Mouse (Mus musculus) brain, adult 2 months (tissue): ENCODE measurements around the gene Adamts5.

Source experiments
- DNase-seq: peaks from one replicate; pipeline ENCODE4 v3.0.0; 2011; ENCODE audit warnings: low read depth, low spot score

The Adamts5 gene

DNA sequence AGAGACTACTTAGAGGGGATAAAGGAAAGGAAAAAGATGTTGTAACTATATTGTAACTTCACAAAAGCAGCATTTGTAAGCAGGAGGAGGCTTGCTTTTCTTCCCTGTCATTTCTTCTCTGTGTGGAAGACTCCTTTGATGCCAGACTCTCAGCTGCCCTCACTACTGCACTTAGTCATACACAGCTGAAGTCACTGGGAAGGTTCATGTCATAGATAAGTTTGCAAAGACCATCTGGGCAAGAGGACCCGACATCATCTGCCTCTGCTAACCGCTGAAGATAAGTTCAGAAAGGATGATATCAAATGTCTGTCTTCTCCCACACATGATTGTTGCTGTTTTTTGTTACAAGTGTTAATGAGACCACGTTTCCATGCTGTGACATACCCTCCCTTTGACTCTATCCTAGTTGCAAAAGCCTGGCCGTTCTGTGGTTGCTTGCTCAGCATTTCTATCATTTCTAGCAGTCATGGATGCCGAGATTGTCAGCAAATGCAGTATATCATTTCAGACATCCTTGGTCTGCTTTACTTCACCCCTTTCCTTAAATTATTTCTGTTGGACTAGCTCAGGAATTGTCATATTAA lies 79.2 kb downstream of the Adamts5 start:
- no peak for DNase-seq

DNA sequence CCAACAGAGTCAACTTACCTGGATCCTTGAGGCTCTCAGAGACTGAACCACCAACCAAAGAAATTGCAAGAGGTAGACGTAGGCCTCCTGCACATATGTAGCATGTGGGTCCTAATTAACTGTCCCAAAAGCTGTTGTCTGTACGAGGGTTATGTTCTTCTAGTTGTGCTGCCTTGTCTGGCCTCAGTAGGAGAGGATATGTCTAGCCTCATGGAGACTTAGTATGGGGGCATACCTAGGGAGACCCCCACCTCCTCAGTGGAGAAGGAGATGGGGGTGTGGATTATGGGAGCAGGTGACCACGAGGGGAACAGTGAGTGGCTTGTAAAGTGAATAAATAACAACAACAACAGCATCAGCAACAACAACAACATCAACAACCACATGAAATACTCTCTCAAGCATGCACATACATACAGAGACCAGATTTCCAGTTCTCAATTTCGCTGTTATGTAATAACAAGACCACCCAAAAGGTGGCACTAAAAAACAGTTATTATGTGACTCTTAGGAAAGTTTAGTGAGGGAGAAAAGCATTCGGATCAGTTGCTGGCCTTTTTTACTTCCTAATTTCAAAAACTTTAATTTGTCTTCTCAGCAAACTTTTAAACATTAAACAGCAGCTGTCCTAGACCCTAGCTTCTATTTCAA lies 81.7 kb downstream of the Adamts5 start:
- DNase-seq = no peak

DNA sequence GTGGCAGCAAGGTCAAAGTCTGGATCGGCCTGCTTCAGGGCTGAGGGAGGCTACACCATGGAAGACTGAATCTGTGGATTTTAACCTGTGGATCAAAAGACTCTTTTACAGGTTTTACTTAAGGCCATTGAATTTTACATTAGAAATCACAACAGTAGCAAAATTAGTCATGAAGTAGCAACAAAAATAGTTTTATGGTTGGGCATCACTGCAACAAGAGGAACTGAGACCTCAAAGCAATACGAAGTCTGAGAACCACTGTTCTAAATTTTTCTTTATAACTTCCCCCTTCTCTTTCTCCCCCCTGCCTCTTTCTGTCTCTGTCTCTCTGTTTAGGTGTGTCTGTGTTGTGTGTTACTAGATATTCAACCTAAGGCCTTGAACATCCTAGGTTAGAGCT lies 87.5 kb downstream of the Adamts5 start:
- DNase-seq = no peak

DNA sequence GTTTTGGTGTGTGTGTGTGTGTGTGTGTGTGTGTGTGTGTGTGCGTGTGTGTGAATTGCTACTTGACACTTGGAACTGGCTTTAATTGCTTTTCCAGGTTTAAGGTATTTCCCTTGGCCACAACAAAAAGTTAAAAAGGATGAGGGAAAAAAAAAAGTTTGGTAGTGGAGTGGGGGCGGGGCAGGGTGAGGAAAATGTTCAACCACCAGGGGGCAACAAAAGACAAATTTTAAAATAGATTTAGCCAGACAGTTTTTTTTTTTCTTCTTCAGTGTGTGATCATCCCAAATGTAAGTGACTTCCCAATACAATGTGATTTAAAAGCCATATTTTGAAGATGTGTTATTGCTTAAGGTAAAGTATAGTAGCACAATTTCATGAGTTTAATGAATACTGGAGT lies 94.0 kb downstream of the Adamts5 start:
- DNase-seq = peak; percentile 27

DNA sequence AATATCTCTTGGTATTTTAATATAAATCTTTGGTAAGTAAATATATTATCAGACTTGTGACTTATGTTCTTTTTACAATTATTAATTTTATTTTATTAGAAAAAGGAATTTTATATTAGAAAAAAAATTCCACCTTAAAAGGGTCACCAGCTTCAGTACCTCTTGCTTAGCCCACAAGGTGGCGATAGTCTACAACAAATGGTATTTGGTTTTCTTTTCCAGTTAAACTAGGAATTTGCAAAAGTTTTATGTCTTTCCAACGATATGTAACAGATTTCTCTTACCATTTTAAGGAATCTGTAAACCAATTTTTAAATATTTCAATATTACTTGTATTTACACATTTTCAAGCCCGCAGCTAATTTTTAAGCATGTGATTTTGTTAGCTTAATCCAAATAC lies 94.6 kb downstream of the Adamts5 start:
- peak; percentile 74 for DNase-seq
